Mouse (Mus musculus) frontal cortex, postnatal 36 days (tissue): Measurements from ENCODE around the gene Naa11.

ENCODE experiments used
- DNase-seq, 2 experiments: peaks; one replicate each; pipeline ENCODE4 v3.0.0; 2022; ENCODE audit warnings: low spot score in 2 of 2

The Naa11 gene

DNA sequence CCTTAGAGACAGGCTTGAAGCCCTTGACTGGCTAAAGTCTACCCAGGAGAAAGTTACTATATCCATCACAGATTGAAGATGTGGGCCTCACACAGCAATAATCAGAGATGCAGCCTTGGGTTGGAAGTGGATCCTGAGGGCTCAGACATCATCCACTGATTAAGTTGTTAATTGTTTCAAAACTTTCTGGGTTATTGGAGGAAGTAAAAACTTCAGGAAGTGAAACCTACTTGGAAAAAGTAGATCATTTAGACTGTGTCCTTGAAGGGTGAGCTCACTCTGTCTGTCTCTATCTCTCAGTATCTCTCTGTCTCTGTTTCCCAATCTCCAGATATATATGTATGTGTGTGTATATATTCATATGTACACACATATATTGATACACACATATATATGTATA is 47.0 kb downstream of the Naa11 start:
- DNase-seq, result no peak

DNA sequence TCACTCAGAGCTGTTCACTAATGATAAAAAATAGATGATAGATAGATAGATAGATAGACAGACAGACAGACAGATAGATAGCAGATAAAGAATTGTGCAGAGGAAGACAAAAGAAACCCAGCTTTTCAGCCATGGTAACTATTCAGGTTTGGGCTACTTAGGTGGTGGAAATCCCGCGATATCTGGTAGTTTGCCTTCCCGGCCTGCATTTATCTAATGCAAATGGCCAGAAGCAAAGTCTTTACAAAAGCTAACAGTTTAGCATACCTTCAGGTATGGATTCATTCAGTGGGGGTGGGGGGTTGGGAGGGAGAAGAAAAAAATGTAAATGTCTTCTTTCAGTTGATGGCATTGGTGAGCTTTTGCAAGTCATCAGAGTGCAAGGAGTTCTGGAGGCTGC is 48.0 kb downstream of the Naa11 start:
- no peak for DNase-seq

DNA sequence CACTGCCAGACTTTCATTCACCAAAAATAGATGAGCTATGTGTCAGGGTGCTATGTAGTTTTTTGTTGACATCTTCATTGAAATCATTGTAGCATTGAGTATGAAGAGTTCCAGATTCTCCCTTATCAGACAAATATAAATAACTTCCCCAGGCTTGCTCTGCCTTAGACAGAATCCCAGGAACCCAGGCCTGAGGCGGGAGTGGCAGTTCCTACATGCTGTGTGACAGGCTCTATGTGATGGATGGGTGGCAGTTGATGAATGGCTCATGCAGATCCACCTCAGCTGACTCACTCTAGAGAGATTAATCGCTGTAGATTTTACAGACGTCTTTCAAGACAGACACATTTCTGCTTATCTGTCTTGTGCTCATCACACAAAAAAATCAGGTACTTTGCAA is 57.4 kb downstream of the Naa11 start:
- DNase-seq, result no peak
